Mouse (Mus musculus) CD8-positive naive resting alpha-beta T cell, adult 2 months (primary cell): ENCODE measurements around the gene Ngf.

ENCODE experiments used
- DNase-seq, 2 experiments: peaks; one replicate each; pipeline ENCODE4 v3.0.0; 2022; ENCODE audit warnings: low read depth in 2 of 2, low spot score in 2 of 2

Ngf gene

GRCm38 (mm10) chr3:102469713-102470448 lies at the start of gene Ngf:
TSS of gene Ngf (plus strand) at chr3:102469919.
- DNase-seq: no peak

- DNase-seq: no peak
Observed at GRCm38 (mm10) chr3:102445567-102445966, 24.2 kb upstream of the Ngf start.

GRCm38 (mm10) chr3:102446691-102447090 lies 23.0 kb upstream of the Ngf start:
- no peak for DNase-seq

- DNase-seq: no peak
Observed at GRCm38 (mm10) chr3:102454566-102454965, 15.2 kb upstream of the Ngf start.

- DNase-seq: no peak
Observed at GRCm38 (mm10) chr3:102460528-102460927, 9.2 kb upstream of the Ngf start.

- no peak for DNase-seq
Observed at GRCm38 (mm10) chr3:102460986-102461385, 8.7 kb upstream of the Ngf start.

GRCm38 (mm10) chr3:102462703-102463336 lies 6.9 kb upstream of the Ngf start:
- DNase-seq: no peak

- no peak for DNase-seq
Observed at GRCm38 (mm10) chr3:102463339-102463738, 6.4 kb upstream of the Ngf start.

- no peak for DNase-seq
Observed at GRCm38 (mm10) chr3:102466587-102466986, 3.1 kb upstream of the Ngf start.

GRCm38 (mm10) chr3:102467121-102467520 lies 2.6 kb upstream of the Ngf start:
- no peak for DNase-seq

GRCm38 (mm10) chr3:102471251-102471650 lies 1.5 kb downstream of the Ngf start:
- no peak for DNase-seq

GRCm38 (mm10) chr3:102471799-102472198 lies 2.1 kb downstream of the Ngf start:
- no peak for DNase-seq

- DNase-seq: no peak
Observed at GRCm38 (mm10) chr3:102474275-102475155, 4.8 kb downstream of the Ngf start.

- DNase-seq: no peak
Observed at GRCm38 (mm10) chr3:102477917-102478694, 8.4 kb downstream of the Ngf start.

GRCm38 (mm10) chr3:102490393-102491123 lies 20.8 kb downstream of the Ngf start:
- no peak for DNase-seq

GRCm38 (mm10) chr3:102498113-102498512 lies 28.4 kb downstream of the Ngf start:
- DNase-seq: no peak

GRCm38 (mm10) chr3:102498931-102499330 lies 29.2 kb downstream of the Ngf start:
- DNase-seq: no peak

GRCm38 (mm10) chr3:102500031-102500430 lies 30.3 kb downstream of the Ngf start:
- DNase-seq: no peak

- DNase-seq: no peak
Observed at GRCm38 (mm10) chr3:102501186-102501585, 31.5 kb downstream of the Ngf start.

- no peak for DNase-seq
Observed at GRCm38 (mm10) chr3:102505129-102505528, 35.4 kb downstream of the Ngf start.
